Mouse (Mus musculus) bone marrow, adult 2 months (tissue): ENCODE results near the gene Ephb6. TPM values are rescaled to one million over a fixed set of nuclear protein-coding genes. Genes with fewer than 3 reads are reported as not detected.
A peak's percentile ranks its signal among the peaks of the same experiment; 100 is the strongest.
"Not testable (repeated sequence)": the region's sequence is repeated elsewhere in the genome, so short reads cannot be mapped to it uniquely, and the experiment has no call there.

Experiments
- H3K27ac ChIP-seq: fragments of 200-500 bp; 2 replicates; pipeline ENCODE4 v1.5.1; 2012; ENCODE audit warnings: low read depth, mild to moderate bottlenecking, control low read depth, inconsistent platforms, low read length; ENCODE audit not compliant: control insufficient read depth, poor library complexity, insufficient read depth
- H3K4me1 ChIP-seq: fragments of 200-500 bp; 2 replicates; pipeline ENCODE4 v1.6.1; 2011; ENCODE audit warnings: low read length; ENCODE audit not compliant: control insufficient read depth, insufficient read depth
- H3K4me3 ChIP-seq: fragments of 200-500 bp; replicated peaks from 2 replicates; pipeline ENCODE3; 2011; ENCODE audit warnings: mild to moderate bottlenecking, low read depth, low read length, control low read depth; ENCODE audit not compliant: control insufficient read depth
- CTCF ChIP-seq: fragments of 200-500 bp; IDR thresholded peaks from 2 replicates; pipeline ENCODE4 v1.5.1; 2011; ENCODE audit warnings: low read length, control low read depth; ENCODE audit not compliant: control insufficient read depth, insufficient read depth
- POLR2A ChIP-seq: fragments of 200-500 bp; IDR thresholded peaks from 2 replicates; pipeline ENCODE4 v1.6.1; 2011; ENCODE audit warnings: low read depth, mild to moderate bottlenecking, control low read depth, low read length, borderline replicate concordance; ENCODE audit not compliant: control insufficient read depth
- WGBS: fragments of 180-500 bp; shearing (Covaris S2); methylation state at CpG from one replicate; pipeline ENCODE4 v1.1.7; 2018; 5-methylcytosine and 5-hydroxymethylcytosine counted together
- polyA plus RNA-seq: library from polyadenylated mRNA; stranded (reverse); fragments of >200 nt; gene quantifications from 2 replicates; pipeline ENCODE4 v1.2.4, GENCODE M21; 2011; ENCODE audit warnings: low replicate concordance; ENCODE audit not compliant: missing spikeins, insufficient read depth, insufficient read length

Gene Ephb6
- polyA plus RNA-seq = 2.4 TPM in 1 of 2 replicates, not detected in the other

DNA sequence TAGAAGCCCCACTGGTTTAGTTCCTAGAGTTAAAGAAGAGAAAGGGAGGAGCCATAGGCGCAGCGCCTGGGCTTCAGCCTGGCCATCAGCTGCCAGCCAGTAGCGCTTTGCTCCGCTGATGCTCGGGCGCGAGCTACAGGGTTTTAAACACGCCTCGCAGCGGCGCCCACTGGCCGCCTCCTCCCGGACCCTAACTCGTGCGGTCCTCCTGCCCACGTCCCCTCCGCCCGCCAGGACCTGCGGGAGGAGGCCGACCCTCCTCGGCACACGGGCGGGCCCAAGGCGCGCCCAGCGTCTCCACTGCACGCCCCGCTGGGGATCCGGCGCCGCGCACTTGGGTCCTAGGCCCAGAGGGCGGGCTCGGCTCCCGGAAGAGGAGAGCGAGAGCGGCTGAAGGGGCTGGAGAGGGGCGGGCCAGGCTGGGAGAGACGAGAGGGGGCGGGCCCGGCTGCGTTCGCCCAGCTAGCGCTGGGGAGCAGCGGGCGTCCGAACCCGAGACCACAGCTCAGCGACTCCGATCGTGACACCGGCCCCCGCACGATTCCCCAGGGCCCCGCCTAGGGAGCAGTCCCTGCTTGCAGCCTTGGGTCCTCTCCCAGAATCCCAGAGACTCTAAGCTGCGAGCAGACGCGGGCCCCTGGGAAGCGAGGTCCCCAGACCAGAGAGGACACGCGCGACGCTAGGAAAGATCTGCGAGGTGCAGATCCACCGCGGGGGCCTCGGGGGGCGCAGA, at the start of gene Ephb6:
Gene Ephb6, plus strand, starts transcription at position 422 of the 733 bp plus-strand sequence.
- under 1% methylated on average over 68 of the region's 68 CpGs for WGBS
- TF ChIP-seq POLR2A = no peak
- no peak for TF ChIP-seq CTCF

DNA sequence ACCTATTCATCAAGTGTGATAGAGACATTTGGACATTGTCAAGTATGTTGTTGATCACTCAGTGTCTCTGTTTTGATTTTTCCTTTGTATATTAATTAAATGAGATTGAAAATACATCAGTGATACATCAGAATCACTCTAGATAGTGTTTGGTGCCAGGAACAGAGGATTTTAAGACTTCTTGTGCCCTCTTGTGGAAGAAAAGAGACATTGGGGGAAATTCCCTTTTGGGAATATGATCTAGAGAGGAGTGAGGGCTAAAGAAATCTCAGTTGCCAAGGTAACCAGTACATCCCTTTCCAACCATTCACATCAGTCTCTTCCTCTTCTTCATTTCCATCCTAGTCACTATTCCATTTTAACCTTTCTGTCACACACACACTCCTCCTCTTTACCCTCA, 48.9 kb upstream of the Ephb6 start:
- Histone ChIP-seq H3K4me3 (no peak overlapping the region), H3K27ac (no peak overlapping the region), H3K4me1 (no peaks in the 10 kb centered on the region; the same call in 1 of the 2 replicates)
- TF ChIP-seq CTCF (no peak), POLR2A (no peak)

More for the DNA sequence above, at the start of gene Ephb6:
- Histone ChIP-seq H3K4me1 (no peaks in the 10 kb centered on the region), H3K4me3 (peak within 1 kb of the TSS; percentile 55), H3K27ac (peak within 1 kb of the TSS; percentile 41; the same call in 1 of the 2 replicates)

DNA sequence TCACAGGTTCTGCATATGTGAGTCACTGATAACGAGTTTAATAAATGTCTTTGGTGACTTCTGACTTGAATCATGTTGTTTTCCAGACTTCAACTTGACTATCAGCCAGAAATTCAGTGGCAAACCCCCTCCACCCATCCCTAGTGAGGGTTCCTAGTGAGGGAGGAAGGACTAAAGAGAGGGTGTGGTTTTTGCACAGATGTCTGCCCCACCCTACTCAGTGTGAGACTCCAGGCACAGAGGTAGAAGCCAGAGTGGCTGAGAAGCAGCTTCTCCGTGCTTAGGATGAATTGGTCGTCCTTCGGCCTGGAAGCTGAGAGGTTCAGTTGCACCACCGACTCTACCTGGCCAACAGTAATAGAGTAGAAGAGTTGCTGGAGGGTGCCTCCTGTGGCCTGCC, 47.8 kb upstream of the Ephb6 start:
- H3K27ac ChIP-seq = no peak overlapping the region
- TF ChIP-seq POLR2A (no peak), CTCF (no peak)
- no peak overlapping the region for H3K4me3 ChIP-seq
- no peaks in the 10 kb centered on the region; the same call in 1 of the 2 replicates for H3K4me1 ChIP-seq
- WGBS = 64% methylated on average over 5 of the region's 5 CpGs

DNA sequence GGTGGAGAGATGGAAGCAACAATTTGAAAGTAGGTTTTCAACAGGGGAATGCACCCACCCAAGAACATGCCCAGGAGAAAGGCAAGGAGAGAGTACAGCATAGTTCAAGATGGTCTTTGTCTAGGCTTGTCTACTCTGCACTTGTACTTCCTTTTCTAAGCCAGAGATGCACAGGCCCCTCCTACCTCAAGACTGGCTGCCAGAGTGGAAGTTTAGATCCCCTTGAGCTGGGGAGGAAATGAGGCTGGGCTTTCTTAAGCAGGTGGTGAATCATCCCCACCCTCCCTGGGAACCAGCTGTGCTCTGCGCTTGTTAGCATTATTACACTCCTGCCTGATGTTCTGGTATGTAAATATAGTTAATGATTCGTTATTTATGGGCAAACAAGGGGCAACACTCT, 47.0 kb upstream of the Ephb6 start:
- 18% methylated on average over 2 of the region's 2 CpGs for WGBS
- Histone ChIP-seq H3K4me3 (no peak overlapping the region), H3K4me1 (no peaks in the 10 kb centered on the region; the same call in 1 of the 2 replicates), H3K27ac (no peak overlapping the region)
- TF ChIP-seq CTCF = no peak

DNA sequence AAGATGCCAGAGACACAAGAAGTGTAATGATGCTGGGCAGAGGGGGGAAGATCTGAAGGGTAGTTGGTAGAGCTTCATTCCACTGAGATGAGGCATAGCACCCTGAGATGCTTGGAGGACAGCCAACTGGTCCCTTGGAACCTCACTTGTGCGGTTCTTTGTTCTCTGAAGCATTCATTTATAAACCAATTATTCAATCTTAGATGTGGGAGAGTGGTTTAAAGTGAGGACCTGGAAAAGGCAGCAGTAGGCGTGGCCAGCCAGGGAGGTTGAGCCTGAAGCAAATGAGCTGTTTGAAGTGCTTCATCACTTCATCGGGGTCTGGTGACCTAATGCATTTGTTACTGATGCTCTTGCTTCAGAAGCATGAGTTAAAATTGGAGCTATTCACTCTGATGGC, 46.0 kb upstream of the Ephb6 start:
- WGBS = 63% methylated on average over 3 of the region's 3 CpGs
- no peak overlapping the region for H3K27ac ChIP-seq
- no peak overlapping the region for H3K4me3 ChIP-seq
- H3K4me1 ChIP-seq = no peaks in the 10 kb centered on the region; the same call in 1 of the 2 replicates
- TF ChIP-seq POLR2A (no peak), CTCF (no peak)

- Histone ChIP-seq H3K27ac (no peak overlapping the region), H3K4me3 (no peak overlapping the region), H3K4me1 (no peaks in the 10 kb centered on the region; the same call in 1 of the 2 replicates)
- TF ChIP-seq CTCF (no peak), POLR2A (no peak)
- 69% methylated on average over 2 of the region's 2 CpGs for WGBS
These were observed 45.0 kb upstream of the Ephb6 start for GRCm38 (mm10) chr6:41560273-41560672.

DNA sequence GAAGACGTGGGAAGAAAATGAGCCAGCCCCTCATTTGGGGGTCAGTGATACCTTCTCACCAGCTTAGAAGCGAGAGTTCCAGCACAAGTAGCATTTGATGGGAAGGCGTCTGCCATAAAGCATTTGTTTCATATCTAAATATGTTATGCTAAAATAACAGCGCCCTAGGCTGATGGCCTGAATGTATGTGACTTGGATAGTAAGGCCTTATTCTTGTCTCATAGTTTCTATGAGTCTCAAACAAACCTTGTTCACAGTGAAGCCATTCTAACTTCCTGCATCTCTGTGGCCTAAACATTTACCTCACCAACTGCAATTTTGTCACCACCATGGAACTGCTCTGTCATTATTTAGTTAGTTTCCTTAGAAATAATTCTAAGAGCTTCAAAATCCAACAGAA, 42.7 kb upstream of the Ephb6 start:
- Histone ChIP-seq H3K4me3 (no peak overlapping the region), H3K4me1 (no peaks in the 10 kb centered on the region; the same call in 1 of the 2 replicates), H3K27ac (no peak overlapping the region)
- WGBS = 83% methylated on average over 4 of the region's 4 CpGs
- TF ChIP-seq CTCF = no peak
- TF ChIP-seq POLR2A = no peak

- 70% methylated on average over 5 of the region's 23 CpGs for WGBS
- not testable (repeated sequence) for H3K4me1 ChIP-seq, H3K27ac ChIP-seq, H3K4me3 ChIP-seq
These were observed 42.0 kb upstream of the Ephb6 start for GRCm38 (mm10) chr6:41563104-41563951.
